Mouse (Mus musculus) intestine, embryonic 14.5 days (tissue): ENCODE results near the gene Cenps. TPM values are rescaled to one million over a fixed set of nuclear protein-coding genes. Genes with fewer than 3 reads are reported as not detected.

Experiments used
- ATAC-seq: fragments of 200-750 bp; cut with Nextera tagmentation; replicated peaks from 2 replicates; pipeline ENCODE4 v1.8.0; 2017; ENCODE audit warnings: low read depth, moderate number of reproducible peaks, moderate TSS enrichment, moderate library complexity; ENCODE audit not compliant: low FRiP score, low TSS enrichment
- DNase-seq: peaks from one replicate; pipeline ENCODE4 v3.0.0-alpha.2; 2018; ENCODE audit warnings: low spot score
- H3K27ac ChIP-seq: fragments of 300-500 bp; sonication (generic); 2 replicates; pipeline ENCODE4 v1.5.1; 2014; ENCODE audit warnings: low read depth, mild to moderate bottlenecking, control low read depth
- H3K27me3 ChIP-seq: fragments of 300-500 bp; sonication (generic); replicated peaks from 2 replicates; pipeline ENCODE4 v1.6.1; 2014; ENCODE audit warnings: low read length, control low read depth; ENCODE audit not compliant: control insufficient read depth, insufficient read depth
- H3K36me3 ChIP-seq: fragments of 300-500 bp; sonication (generic); 2 replicates; pipeline ENCODE4 v1.6.1; 2014; ENCODE audit warnings: low read length, control low read depth; ENCODE audit not compliant: control insufficient read depth, insufficient read depth
- H3K4me1 ChIP-seq: fragments of 300-500 bp; sonication (generic); replicated peaks from 2 replicates; pipeline ENCODE4 v1.6.1; 2014; ENCODE audit warnings: low read length, control low read depth, mixed read lengths; ENCODE audit not compliant: control insufficient read depth, insufficient read depth
- H3K4me2 ChIP-seq: fragments of 300-500 bp; sonication (generic); 2 replicates; pipeline ENCODE4 v1.6.1; 2014; ENCODE audit warnings: low read length
- H3K4me3 ChIP-seq: fragments of 300-500 bp; sonication (generic); 2 replicates; pipeline ENCODE4 v1.5.1; 2014; ENCODE audit warnings: low read depth, low read length, control low read depth, mixed read lengths
- H3K9ac ChIP-seq: fragments of 300-500 bp; sonication (generic); 2 replicates; pipeline ENCODE4 v1.6.1; 2014; ENCODE audit warnings: mild to moderate bottlenecking, low read length
- H3K9me3 ChIP-seq: fragments of 300-500 bp; sonication (generic); 2 replicates; pipeline ENCODE4 v1.6.1; 2016; ENCODE audit warnings: low read length, control low read depth; ENCODE audit not compliant: control insufficient read depth
- WGBS: fragments of 180-500 bp; shearing (Covaris S2); extraction: QIAGEN DNeasy Blood & Tissue Kit; methylation state at CpG from one replicate; pipeline ENCODE4 v1.1.7; 2014; 5-methylcytosine and 5-hydroxymethylcytosine counted together
- polyA plus RNA-seq: library from polyadenylated mRNA; unstranded; fragments of >200 nt; fragmentation: Nextera tagmentation; extraction: Ambion mirVana; gene quantifications from 2 replicates; pipeline ENCODE4 v1.2.1, GENCODE M21; 2014

Cenps gene
- polyA plus RNA-seq, 1 experiment from 2014 or later = 33.8 TPM

DNA sequence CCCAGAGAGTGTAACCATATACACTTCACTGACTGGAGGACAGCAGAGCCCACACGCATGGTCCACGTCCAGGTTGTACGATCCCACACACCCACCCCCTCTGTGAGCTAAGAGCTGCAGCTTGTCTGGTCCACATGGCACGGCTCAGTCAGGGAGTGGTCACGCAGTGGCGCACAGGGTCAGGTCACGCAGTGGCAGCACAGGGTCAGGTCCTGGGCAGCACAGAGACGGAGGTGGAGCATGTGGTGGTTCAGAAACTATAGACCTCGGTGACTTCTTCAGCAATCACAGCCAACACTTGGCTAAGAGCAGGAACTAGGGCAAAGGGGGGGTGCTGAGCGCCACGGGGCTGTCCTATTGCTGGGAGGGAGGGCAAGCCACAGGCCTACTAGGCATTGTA lies 12.8 kb upstream of the Cenps start:
- no peaks in the 10 kb centered on the region for H3K9me3 ChIP-seq
- H3K4me2 ChIP-seq = no peak overlapping the region
- H3K4me1 ChIP-seq = no peaks in the 10 kb centered on the region
- peaks cover 62% of the 10 kb centered on the region for H3K36me3 ChIP-seq
- no peaks in the 10 kb centered on the region for H3K27me3 ChIP-seq
- no peak overlapping the region for H3K27ac ChIP-seq
- 88% methylated on average over 11 of the region's 11 CpGs for WGBS
- ATAC-seq (no peak), DNase-seq (no peak)
- H3K9ac ChIP-seq = no peak overlapping the region
- no peak overlapping the region for H3K4me3 ChIP-seq

DNA sequence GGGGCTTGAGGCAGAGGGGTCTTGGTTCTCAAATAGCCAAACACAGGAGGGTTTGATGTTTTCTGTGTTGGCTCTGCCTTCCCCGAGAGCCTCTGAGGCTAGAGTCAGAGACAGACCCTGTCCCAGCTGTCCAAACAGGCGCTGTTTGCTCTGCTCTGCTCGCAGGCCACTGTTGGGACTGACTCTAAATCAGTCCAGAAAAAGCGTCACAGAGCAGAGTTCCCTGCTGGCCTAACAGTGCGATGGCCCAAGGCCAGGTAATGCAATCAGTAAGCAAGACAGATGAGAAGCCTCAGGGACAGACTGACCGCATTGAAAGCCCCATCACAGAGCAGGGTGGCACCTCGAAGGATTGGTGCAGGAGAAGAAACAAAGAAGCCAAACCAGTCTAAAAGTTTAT lies 12.2 kb upstream of the Cenps start:
- 69% methylated on average over 7 of the region's 7 CpGs for WGBS
- Histone ChIP-seq H3K4me1 (no peaks in the 10 kb centered on the region), H3K9me3 (no peaks in the 10 kb centered on the region), H3K36me3 (peaks cover 56% of the 10 kb centered on the region), H3K4me2 (no peak overlapping the region), H3K27me3 (no peaks in the 10 kb centered on the region), H3K27ac (no peak overlapping the region), H3K9ac (no peak overlapping the region), H3K4me3 (no peak overlapping the region)
- DNase-seq = peak; percentile 49
- no peak for ATAC-seq

DNA sequence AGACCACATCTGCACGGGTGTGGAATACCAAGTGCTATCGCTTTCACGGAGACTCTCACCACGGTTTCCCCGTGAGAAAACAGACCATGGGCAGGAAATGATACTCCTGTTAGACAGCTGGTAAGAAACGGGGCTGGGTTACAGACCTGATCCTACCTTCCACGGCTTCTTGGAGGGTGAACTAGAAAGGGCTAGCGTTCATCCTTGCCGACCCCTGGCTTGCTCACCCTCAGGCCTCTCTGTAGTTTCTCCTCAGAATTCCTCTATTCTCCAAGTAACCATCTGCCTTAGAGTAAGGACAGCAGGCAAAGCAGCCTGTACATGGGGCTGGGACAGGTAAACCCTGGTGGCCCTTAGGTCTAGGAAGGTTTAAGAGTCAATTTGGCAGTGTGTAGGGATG lies 11.8 kb upstream of the Cenps start:
- H3K27me3 ChIP-seq = no peaks in the 10 kb centered on the region
- DNase-seq = no peak
- ATAC-seq = no peak
- WGBS = 86% methylated on average over 9 of the region's 9 CpGs
- no peak overlapping the region for H3K9ac ChIP-seq
- peaks cover 51% of the 10 kb centered on the region for H3K36me3 ChIP-seq
- no peaks in the 10 kb centered on the region for H3K4me1 ChIP-seq
- no peak overlapping the region for H3K27ac ChIP-seq
- H3K4me3 ChIP-seq = no peak overlapping the region
- no peaks in the 10 kb centered on the region for H3K9me3 ChIP-seq
- no peak overlapping the region for H3K4me2 ChIP-seq

DNA sequence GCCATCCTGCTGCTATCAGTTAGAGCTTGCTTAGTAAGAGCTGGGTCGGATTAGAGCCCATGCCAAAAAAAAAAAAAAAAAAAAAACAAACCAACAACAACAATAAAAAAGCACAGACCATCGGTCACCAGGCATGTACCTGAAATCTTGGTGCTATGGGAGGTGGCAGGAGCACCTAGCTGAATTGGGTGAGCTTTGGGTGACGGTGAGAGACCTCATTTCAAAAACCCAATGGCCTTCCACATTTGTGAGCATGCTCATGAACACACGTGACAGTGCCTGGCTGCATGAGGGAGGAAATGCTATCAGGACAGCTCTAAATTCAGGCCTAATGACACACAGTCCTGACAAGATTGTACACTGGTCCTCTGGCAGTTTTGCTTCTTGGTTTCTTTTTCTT lies 10.7 kb upstream of the Cenps start:
- Histone ChIP-seq H3K4me1 (no peaks in the 10 kb centered on the region), H3K4me3 (no peak overlapping the region), H3K27ac (no peak overlapping the region), H3K9me3 (no peaks in the 10 kb centered on the region), H3K9ac (no peak overlapping the region), H3K36me3 (peaks cover 40% of the 10 kb centered on the region), H3K27me3 (no peaks in the 10 kb centered on the region), H3K4me2 (no peak overlapping the region)
- 71% methylated on average over 4 of the region's 4 CpGs for WGBS
- no peak for DNase-seq
- ATAC-seq = no peak

DNA sequence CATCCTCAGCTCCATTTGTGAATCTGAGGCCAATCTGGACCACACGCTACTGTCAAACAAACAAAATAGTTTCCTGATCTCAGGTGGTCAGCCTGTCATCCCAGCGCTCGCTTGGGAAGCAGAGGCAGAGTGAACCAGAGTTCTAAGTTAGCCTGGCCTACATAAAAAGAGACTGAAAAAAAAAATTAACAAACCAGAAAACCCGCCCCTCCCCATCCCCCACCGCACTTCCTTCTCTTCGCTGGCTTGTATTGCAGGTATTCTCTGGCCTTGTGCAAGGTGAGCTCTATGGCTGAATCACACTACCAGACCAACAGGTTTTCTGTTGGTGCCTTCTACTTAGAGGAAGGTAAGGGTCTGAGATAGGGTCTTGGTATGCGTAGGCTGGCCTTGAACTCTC lies 10.1 kb upstream of the Cenps start:
- no peak overlapping the region for H3K4me3 ChIP-seq
- H3K4me2 ChIP-seq = no peak overlapping the region
- H3K27me3 ChIP-seq = no peaks in the 10 kb centered on the region
- DNase-seq (no peak), ATAC-seq (no peak)
- 78% methylated on average over 7 of the region's 7 CpGs for WGBS
- no peaks in the 10 kb centered on the region for H3K9me3 ChIP-seq
- H3K27ac ChIP-seq = no peak overlapping the region
- H3K4me1 ChIP-seq = no peaks in the 10 kb centered on the region
- peaks cover 35% of the 10 kb centered on the region for H3K36me3 ChIP-seq
- H3K9ac ChIP-seq = no peak overlapping the region

DNA sequence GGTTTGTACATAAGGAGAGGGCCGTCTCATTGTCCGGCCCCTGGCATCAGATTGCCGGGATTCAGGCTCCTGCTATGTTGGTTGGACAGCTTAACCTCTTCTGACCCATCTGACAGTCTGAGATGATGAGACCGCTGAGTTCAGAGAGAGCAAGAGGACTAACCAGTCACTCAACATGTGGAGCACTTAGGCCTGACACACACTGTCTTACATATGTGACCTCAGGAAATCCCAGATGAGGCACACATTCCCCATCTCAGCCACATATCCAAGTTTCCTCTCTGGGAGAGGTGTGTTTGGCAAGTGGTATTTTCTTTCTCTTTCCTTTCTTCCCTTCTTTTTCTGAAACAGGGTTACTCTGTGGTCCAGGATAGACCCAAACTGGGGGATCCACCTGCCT lies 7.7 kb upstream of the Cenps start:
- no peak overlapping the region for H3K9ac ChIP-seq
- H3K4me3 ChIP-seq = no peak overlapping the region
- DNase-seq (no peak), ATAC-seq (no peak)
- H3K9me3 ChIP-seq = no peaks in the 10 kb centered on the region
- 73% methylated on average over 4 of the region's 4 CpGs for WGBS
- peaks cover 11% of the 10 kb centered on the region for H3K36me3 ChIP-seq
- no peaks in the 10 kb centered on the region for H3K27me3 ChIP-seq
- H3K27ac ChIP-seq = no peak overlapping the region
- H3K4me2 ChIP-seq = no peak overlapping the region
- H3K4me1 ChIP-seq = no peaks in the 10 kb centered on the region

DNA sequence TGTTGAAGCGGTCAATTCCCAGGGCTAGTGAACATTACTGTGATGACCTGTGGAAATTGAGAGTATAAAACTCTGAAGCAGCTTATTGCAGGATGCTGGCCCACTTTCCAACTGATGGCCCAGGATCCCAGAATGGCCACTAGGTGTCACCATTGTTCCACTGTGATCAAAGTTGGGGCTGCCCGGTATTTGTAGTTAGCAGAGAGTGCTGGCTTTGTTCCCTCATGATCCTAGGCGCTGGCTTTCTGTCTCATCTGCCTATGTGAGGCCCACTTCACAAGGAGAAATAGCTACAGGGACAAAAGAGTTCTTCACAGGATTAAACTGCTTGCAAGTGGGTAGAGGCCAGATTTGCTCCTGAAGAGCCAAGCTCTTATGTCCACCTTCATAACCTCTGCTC lies 7.0 kb upstream of the Cenps start:
- H3K4me3 ChIP-seq = no peak overlapping the region
- H3K9ac ChIP-seq = no peak overlapping the region
- H3K4me2 ChIP-seq = no peak overlapping the region
- H3K9me3 ChIP-seq = no peaks in the 10 kb centered on the region
- WGBS = 4% methylated on average over 3 of the region's 3 CpGs
- H3K27ac ChIP-seq = no peak overlapping the region
- ATAC-seq = peak; percentile 73
- peak; percentile 95 for DNase-seq
- H3K27me3 ChIP-seq = no peaks in the 10 kb centered on the region
- no peaks in the 10 kb centered on the region for H3K4me1 ChIP-seq
- H3K36me3 ChIP-seq = peaks cover 4% of the 10 kb centered on the region; the same call in 1 of the 2 replicates

DNA sequence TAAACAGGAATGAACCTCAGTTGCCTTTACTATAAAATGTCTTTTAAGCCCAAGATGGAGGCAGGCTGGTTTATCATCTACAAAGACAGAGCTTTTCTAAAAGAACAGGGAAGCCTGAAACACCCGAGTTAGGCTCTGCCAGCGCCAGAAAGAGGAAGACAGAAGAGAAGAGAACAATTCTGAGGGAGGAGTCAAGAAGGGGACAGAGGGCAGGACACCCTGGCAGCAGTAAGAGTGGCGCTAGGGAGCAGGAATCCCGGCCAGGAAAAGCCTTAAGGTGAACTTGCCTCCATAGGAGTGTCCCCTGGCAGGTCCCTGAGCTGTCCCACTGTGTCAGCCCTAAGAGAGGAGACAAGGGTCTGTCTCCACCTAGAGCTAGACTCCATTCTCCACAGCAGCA lies 6.2 kb upstream of the Cenps start:
- Histone ChIP-seq H3K4me3 (no peak overlapping the region), H3K4me1 (no peaks in the 10 kb centered on the region), H3K27me3 (no peaks in the 10 kb centered on the region), H3K36me3 (no peaks in the 10 kb centered on the region), H3K9ac (no peak overlapping the region), H3K9me3 (no peaks in the 10 kb centered on the region), H3K4me2 (no peak overlapping the region), H3K27ac (no peak overlapping the region)
- no peak for ATAC-seq
- DNase-seq = no peak
- 31% methylated on average over 4 of the region's 4 CpGs for WGBS

DNA sequence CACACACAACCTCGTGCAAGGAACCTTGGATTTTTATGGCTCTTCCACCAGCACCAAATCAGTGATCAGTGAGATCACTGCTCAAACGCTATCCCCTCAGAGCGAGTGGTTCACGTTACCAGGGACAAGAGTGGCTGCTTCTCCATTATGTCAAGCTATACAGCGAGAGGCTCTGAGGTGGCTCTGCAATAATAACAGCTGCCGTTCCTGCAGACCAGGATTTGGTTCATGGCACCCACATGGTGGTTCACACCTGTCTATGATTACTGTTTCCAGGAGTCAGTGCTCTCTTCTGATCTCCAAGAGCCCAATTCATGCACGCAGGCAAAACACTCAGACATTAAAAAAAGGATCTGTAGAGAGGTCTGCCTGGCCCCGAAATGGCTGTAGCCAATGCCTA lies 1.1 kb upstream of the Cenps start:
- Histone ChIP-seq H3K9me3 (no peaks in the 10 kb centered on the region), H3K4me3 (no peak overlapping the region), H3K9ac (no peak overlapping the region), H3K36me3 (no peaks in the 10 kb centered on the region), H3K27me3 (no peaks in the 10 kb centered on the region), H3K4me2 (no peak overlapping the region), H3K27ac (no peak overlapping the region), H3K4me1 (peaks cover 5% of the 10 kb centered on the region; the same call in 1 of the 2 replicates)
- whole genome bisulfite sequencing = 76% methylated on average over 8 of the region's 8 CpGs
- DNase-seq (no peak), ATAC-seq (no peak)
